Mouse (Mus musculus) embryo, embryonic 10.5 days (tissue): ENCODE measurements around the gene Clmp.
"Not testable (repeated sequence)": the region's sequence is repeated elsewhere in the genome, so short reads cannot be mapped to it uniquely, and the experiment has no call there.

Experiments used
- DNase-seq: peaks from one replicate; pipeline ENCODE4 v3.0.0-alpha.2; 2015; ENCODE audit warnings: low spot score

Clmp gene

DNA sequence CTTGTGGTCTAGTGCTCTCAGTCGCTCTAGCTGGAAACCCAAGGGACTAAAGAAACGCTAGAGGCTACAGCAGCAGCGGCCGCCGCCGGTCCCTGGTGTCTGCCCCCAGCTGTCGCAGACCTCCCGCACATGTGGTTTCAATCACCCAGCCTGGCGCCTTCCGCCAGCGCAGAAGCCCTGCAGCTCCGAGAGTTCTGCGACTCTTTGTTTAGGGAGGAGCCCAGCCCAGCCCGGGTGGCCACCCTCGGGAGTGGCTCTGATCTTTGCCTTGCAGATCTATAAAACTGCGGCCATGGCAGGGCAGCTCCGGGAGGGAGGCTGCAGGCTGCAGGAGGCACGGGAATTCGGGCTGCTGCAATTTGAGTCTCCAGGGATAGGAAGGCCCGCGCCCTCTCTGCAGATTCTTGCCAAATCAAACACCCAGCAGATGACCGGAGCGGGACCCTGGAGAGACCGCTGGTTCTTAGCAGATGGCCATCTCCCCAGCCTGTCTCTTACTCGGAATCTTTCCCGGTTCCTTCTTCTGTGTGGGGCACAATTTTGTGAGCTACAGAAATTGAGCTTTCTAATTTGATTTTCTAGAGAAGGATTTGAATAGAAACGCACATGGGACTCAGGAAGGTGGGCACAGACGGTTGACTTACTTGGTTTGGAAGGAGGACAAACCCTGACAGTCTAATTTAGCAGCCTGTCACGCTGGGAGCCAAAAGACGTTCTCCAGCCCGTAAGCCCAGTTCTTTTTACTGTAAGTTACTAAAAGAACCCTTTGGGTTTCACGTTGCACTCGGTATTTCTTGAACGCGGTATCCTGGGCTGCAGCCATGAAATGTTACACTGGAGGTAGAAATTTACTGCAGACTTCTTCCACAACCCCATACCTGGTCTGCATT lies 45.2 kb downstream of the Clmp start:
- DNase-seq: peak; percentile 89

DNA sequence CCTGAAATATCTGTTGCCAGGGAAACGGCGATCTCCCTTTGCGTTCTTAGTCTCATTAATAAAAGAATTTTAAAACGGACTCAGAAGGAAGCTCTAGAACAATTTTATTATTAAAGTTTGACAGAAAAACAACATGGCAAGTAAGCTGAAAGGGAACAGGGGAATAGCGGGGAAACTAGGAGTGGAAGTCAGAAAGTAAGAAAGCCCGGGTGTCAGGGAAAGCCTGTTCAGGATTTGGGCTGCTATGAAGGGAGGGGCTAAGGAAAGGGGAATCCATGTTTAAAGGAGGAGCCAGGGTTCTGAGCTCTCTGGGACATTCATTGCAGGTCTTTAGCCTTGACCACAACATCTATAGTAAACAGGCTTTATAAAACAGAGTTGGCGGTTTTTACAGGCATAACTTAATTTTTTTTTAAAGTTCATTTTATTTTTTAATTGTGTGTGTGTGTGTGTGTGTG lies 45.9 kb downstream of the Clmp start:
- peak; percentile 73 for DNase-seq

DNA sequence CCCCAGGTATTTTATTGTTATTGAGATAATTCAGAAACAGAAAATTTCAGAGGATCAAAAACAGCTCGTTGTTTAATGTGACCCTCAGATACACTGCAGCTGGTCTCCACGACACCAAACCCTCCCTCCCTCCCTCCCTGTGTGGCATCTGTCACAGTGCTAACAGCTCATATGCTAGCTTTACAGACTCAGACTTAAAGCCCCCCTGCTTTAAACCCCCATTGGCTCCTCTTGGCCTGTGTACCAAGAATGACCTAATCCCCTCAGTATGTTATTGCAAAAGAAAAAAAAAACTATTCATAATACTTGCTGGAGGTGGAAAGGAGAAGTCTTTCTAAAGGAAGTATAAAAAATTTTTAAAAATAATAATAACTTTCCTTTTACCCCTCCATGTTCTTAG lies 46.5 kb downstream of the Clmp start:
- DNase-seq: no peak

DNA sequence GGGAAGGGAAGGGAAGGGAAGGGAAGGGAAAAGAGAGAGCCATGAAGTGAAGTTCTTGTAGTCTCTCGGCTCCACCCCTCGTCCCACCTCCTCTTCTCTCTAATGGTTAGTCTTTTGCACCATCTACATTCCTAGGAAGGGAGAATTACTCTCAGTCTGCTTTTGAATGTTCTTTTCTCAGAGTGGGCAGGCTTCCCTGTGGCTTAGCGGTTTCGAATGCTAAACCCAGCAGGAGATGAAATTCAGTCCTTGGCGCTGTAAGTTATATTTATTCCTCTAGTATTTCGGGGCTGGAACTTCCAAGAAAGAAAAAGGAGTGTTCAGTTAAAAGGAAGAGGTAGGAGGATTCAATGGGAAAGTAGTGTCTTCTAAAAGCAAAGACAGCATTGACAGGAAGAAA lies 51.4 kb downstream of the Clmp start:
- DNase-seq: no peak

DNA sequence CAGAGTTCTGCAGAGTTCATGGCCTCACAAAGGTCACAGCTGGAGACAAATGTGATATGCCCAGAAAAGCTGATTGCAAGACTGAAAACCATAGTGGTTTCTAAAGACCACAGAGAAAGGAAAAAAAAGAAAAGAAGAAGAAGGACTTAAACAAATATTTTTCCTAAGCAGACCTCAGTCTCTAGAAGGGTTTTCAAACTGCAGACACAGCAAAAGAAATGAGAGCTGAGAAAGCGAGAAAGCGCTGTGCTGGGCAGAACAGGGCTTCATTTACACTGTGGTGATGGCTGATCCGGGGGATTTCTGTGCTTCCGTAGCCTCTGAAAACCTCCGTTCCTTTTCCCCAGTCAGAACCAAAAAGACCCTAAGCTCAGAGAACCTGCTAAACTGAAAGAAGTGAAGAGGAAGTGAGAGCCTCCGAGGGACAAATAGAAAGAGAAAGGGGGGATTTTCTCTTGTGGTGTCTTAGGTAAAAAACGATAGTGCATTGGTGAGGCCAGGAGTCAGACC lies 57.8 kb downstream of the Clmp start:
- no peak for DNase-seq

DNA sequence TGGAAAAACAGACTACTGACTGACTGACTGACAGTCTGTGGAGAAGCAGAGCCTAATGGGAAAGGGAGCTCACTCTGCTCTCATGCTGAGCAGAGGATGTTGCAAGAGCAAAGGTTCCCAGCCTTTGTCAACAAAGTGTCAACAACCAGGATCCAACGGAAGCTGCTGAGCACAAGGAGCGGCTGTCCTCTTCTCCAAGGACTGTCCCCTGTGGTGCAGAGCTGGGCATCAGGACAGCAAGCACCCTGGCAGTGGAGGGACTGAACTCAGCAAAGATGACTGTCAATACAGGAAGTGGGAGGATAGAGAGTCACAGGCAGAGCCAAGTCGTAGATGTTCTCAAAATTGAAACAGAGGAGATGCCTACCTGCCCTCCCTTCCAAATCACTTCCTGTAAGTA lies 58.5 kb downstream of the Clmp start:
- no peak for DNase-seq

DNA sequence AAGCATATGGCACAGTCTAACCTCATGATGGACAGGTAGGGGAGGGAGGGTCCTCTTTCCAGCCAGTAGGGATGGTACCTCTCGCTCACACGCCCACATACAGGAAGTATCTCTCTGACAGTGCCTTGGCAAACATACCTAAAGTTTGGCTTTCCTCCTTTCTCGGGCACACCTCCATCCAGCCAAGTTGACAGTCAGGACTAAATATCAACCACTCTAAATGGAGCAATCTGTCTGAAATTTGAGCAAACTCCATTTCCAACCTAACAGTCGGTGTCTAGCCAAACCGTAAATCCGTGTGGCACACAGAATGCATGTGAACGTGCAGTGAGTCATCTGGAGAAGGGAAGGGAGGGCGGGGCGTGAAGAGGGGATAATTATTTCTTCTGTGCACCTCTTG lies 61.0 kb downstream of the Clmp start:
- DNase-seq: no peak

DNA sequence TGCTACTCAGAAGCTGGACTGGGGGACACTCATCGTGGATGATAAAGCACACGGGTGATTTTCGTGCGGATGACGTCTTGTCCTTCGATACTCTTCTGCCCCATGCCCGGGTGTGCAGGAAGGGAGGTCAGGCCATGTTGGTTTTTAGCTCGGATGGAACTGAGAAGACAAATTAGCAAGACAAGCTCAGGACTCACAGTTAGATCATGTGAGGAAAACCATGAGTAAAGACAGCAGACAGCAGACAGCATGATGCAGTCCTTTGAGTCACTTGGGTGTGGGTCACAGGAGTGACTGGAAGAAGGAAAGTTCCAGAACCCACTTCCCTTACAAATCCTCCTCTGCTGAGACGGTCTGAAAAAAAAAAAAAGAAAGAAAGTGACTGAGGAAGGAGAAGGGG lies 61.5 kb downstream of the Clmp start:
- DNase-seq: no peak

DNA sequence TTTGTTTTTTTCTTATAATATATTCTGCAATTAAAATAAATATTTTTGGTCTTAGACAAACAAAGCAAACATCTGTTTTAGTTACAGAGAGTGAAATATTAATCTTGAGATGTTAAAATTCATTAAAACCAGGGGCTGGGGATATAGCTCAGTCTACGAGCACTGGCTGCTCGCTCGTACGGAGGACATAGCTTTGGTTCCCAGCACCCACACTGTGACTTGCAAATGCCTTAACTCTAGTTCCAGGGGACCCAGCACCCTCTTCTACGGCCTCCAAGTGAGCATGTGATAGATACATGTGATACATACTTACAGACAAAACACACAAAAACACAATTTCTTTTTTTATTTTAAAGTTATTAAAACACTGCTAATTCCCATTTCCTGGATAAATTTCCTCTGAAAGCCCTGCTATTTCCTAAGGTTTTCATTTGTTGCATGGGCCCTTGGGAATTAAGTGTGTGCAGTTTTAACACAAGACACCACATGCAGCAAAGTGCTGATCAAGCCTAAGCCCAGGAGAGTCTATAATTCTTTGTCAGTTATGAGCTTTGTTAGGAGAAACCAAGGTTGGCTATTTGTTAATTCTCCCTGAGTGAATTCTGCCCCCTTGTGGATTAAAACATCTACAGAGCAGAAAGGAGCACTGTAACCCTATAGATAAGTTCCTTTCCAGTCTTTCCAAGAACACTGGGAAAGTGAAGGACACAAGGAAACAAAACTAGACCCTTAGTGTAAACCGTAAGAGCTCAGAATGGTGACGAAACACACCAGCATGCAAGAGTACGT lies 64.3 kb downstream of the Clmp start:
- DNase-seq: peak; percentile 90

DNA sequence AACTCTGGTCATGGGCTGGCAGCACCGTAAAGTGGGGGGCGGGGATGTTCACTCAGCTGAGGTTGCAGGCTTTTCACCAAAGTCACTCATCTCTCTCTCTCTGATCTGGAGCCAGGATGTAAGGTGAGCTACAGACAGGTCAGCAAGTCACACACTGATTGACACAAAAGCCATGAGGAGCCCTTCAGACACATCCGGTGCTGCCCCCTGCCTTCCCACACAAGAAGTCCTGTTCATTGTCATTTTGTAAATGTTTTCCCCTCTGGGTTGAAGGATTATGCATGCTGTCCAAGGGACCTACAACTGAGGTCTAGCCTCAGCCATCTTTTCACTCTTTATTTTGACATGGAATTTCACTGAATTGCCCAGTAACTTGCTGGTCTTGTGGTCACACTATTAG lies 66.0 kb downstream of the Clmp start:
- DNase-seq: peak; percentile 38

DNA sequence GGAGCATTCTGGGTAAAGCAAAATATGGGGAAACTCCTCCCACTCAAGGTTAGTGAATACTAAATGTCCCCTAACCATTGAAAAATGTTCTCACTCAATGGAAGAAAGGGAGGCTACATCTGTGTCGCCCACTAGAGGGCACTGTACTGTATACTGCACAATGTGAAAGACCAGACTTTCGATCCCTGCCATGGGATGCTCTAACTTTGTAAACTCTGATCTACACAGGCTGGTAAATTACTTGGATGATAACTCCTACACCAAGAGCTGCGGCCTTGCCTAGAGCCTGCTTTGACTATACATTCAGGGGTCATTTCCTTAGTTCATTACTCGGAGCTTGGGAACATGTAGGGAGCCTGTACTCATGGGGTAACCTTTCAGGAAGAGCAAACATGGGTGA lies 70.6 kb downstream of the Clmp start:
- DNase-seq: peak; percentile 91

DNA sequence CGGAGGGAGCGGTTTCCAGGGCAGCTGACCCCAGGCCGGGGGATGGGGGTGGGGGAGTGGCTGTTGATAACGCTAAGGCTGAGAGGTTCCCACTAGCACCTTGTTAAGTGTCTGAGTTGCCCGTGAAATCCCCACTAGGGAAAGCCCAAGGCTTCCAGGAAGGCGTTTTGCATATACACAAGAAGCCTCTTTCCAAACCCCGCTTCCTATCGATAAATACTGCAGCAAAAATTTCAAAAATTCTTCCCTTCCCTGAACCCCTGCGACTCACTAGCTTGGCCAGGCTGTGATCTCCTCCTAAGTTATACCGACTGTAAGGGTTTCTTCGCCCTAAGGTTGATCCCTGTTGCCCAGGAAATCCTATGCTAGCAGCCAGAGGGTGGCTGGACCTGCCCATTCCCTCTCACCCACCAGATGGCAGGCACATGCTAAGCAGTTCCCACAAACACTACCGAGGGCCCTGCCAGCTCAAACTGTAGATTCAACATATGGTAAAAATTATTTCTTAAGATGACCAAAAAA lies 71.4 kb downstream of the Clmp start:
- DNase-seq: peak; percentile 80

DNA sequence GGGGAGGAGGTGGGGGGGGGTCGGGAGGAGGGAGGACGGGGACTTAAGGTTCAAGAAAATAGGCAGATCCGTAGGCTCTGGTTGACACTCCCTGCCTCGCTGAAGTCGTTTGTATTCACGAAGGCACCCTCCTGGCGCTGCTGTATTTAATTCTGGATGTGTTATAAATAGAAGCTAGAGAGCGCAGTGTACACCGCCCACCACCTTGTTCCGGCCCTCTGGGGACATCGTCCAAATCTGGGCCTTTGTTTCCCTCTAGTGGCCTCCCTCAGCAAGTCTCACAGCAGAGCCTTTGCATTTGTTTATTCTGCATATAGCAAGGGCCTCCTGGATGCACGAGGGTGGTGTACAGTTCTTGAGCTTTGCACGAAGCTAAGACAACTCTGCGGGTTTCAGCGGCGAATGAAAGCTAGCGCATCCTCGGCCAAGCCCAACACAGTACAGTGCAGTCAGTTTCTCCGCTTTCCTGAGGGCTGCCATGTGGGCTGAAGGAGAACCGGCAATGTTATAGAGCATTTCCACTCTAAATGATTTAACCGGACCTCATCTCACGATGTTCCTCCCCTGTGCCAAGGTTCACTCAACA lies 72.0 kb downstream of the Clmp start:
- DNase-seq: peak; percentile 89

DNA sequence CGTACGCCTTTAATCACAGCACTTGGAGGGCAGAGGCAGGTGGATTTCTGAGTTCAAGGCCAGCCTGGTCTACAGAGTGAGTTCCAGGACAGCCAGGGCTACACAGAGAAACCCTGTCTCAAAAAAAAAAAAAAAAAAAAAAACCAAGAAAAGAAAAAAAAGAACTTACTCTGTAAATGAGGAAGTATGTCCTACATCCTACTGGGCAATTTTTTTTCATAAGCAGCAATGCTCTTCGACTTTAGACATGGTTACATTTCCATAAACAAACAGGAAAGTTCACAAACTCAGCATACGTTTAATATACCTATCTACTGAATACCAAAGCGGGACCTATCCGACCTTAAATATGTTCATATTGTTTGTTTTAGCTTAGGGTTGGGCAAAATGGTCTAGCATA lies 76.6 kb downstream of the Clmp start:
- DNase-seq: no peak

DNA sequence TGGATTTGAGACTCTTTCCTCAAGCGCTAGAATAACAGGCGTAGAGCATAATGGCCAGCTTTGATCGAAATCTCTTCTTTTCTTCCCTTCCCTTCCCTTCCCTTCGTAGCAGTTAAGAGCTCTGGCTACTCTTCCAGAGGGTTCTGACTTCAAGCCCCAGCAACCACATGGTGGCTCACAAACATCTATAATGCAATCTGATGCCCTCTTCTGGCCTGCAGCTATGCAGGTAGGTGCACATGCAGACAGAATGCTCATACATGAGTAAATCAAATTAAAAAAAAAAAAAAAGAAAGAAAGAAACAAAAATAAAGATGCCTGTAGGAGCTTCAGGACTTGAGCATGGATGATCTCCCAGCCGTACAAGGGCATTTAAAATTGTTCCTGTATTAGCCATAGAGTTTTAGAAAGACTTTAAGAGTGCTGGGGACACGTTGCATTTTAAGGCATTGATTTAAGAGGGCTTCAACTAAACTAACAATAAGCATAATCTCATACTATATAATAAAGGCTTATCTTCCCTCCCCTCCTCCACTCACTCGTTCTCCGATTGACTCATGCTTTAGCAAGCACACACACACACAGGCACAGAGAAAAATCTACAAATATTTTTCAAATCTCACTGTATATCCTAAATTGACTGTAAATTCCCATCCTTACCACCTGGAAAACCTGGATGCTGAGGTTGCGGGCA lies 79.3 kb downstream of the Clmp start:
- no peak for DNase-seq

DNA sequence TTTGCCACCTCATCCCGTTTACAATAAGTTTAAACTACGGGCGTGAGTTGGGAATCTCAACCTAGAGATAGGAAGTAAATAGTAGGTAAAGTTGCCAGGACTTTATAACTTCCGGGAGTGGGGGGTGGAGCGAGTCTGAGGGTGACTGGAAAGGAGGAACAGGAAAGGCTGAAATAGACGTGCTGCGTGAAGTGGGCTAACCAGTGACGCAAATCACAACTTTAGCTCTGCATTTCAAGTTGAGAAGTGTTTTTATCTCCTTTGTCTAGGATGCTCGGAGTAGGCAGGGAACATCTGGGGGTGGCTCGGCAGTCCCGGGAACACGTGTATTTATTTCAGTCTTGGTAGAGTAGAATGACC lies 79.8 kb downstream of the Clmp start:
- no peak for DNase-seq

DNA sequence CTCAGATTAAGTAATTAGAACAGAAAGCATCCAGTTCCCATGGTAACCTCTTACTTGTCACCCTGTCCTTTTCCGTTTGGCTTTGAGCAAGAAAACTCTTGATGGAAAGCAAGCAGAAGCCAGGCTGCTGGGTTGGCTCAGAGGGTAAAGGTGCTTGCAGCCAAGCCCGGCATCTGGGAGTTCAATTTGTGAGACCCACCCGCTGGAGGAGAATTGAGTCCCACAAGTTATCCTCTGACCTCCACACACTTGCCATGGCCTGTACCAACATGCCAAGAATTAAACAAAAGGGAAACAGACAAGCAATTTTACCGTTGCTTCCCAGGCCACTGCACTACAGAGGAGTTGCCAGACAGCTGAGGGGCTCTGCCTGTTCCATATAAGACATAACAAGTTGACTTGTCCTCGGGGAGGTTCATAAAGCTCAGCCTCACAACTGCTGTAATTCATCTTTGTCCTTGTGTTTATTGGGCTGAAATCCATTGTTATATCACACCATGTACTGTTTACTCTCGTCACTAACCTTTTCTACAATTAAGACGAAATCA lies 80.4 kb downstream of the Clmp start:
- no peak for DNase-seq

DNA sequence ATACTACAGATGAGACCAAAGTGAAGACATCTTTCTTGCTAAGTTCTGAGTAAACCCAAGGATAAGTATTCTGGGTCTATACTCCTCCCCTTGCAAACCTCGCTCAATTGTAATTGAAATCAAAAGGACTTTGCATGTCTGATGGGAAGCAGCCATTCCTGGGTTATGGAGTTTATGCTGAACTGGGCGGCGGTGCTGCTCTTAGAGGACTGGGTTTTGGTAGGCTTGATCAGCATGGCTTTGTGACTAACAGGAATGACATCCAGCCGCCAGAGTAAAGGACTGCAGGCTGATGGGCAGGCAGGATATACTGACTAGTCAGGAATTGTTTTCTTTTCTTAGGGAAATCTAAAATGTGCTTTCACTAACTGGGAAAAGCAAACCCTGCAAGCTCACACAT lies 82.2 kb downstream of the Clmp start:
- DNase-seq: no peak

DNA sequence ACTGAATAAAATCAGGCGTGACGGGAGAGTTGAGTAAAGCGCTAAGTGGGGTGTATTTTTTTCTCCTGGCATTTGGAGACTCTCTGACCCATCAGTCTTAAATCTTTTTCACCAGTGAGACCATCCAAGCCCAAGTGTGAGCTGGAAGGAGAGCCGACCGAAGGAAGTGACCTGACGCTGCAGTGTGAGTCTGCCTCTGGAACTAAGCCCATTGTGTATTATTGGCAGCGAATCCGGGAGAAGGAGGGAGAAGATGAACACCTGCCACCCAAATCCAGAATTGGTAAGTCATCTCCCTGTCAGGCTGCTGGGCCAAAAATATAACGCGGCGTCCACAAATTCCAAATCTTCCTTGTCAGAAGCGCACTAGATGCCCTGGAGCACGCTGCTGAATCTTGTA lies 86.5 kb downstream of the Clmp start:
- no peak for DNase-seq

DNA sequence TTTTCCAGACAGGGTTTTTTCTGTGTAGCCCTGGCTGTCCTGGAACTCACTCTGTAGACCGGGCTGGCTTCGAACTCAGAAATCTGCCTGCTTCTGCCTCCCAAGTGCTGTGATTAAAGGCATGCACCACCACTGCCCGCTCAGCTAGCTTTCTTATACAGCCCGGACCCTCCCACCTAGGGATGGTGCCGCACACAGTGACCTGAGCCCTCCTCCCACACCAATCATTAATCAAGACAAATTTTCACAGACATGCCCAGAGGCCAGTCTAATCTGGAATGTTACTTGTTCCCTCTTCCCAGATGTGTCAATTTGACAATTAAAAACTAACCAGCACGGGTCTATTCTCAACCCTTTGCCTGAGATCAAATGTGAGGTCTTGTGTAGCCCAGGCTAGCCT lies 87.4 kb downstream of the Clmp start:
- not testable (repeated sequence) for DNase-seq

DNA sequence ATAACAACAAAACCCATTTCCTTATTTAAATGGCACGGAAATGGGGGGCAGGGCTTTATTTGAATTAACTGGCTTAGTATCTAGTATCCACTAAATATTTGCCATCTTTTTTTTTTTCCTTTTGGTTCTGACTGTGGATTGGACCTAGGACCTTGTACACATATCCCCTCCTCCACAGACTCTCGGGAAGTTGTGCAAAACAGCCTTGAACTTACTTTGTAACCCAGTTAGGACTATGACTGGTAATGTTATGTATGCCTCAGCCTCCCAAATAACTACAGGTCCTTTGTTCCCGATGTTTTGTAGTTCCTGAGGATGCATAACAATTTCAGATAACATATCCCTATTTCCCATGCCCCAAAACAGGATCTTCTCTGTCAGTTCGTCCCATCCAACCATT lies 88.1 kb downstream of the Clmp start:
- DNase-seq: no peak

DNA sequence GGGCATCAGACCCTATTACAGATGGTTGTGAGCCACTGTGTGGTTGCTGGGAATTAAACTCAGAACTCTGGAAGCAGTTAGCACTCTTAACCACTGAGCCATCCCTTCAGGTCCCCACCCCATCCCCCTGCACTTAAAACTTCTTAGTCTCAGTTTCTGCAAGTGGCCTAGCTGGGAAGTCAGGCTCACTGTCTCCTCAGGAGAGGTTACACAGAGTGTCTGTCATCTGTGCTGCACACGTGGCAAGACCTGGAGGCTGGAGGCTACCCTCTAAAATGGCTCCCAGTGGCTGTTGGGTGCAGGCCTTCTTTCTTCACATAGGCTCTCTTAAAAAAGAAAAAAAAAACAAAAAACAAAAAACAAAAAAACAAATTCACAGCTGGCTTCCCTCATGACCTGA lies 90.3 kb downstream of the Clmp start:
- no peak for DNase-seq
